Mouse (Mus musculus): Measurements from ENCODE around the gene Mmp15. TPM values are rescaled to one million over a fixed set of nuclear protein-coding genes. Genes with fewer than 3 reads are reported as not detected.

Gene Mmp15
- 10 to 100 TPM; 12.6 to 15.3 TPM for total RNA-seq (2021)
- long read RNA-seq, experiment 1, full-length matches to known transcripts = 10 of 27 reads
- long read RNA-seq, experiment 1, partial matches to known transcripts = 6 of 27 reads
- long read RNA-seq, experiment 1, other reads (novel, unspliced or antisense) = 11 of 27 reads
- long read RNA-seq, experiment 2, full-length matches to known transcripts = 14 of 30 reads
- long read RNA-seq, experiment 2, partial matches to known transcripts = 6 of 30 reads
- long read RNA-seq, experiment 2, other reads (novel, unspliced or antisense) = 10 of 30 reads

- peak; percentile 54 to 68 for DNase-seq (ENCODE audit: low spot score in 2 of 2)
Observed at GRCm38 (mm10) chr8:95352151-95352870, at the start of gene Mmp15. TSS of gene Mmp15 (plus strand) at chr8:95352268.

- peak in 1 of 2 experiments; percentile 21 for DNase-seq (ENCODE audit: low spot score in 2 of 2)
Observed at GRCm38 (mm10) chr8:95302410-95302809, 49.7 kb upstream of the Mmp15 start.

GRCm38 (mm10) chr8:95305526-95305925 is 46.5 kb upstream of the Mmp15 start:
- DNase-seq (ENCODE audit: low spot score in 2 of 2) = no peak

- DNase-seq (ENCODE audit: low spot score in 2 of 2) = no peak
Observed at GRCm38 (mm10) chr8:95306431-95306830, 45.6 kb upstream of the Mmp15 start, which contains the start of gene Cngb1. TSS of gene Cngb1 (minus strand) at chr8:95306585.

- DNase-seq (ENCODE audit: low spot score in 2 of 2) = no peak
Observed at GRCm38 (mm10) chr8:95310342-95310970, 41.6 kb upstream of the Mmp15 start, which contains the start of gene Tepp. TSS of gene Tepp (plus strand) at chr8:95310566.

GRCm38 (mm10) chr8:95312836-95313235 is 39.2 kb upstream of the Mmp15 start:
- no peak for DNase-seq (ENCODE audit: low spot score in 2 of 2)

- DNase-seq (ENCODE audit: low spot score in 2 of 2) = no peak
Observed at GRCm38 (mm10) chr8:95313857-95314256, 38.2 kb upstream of the Mmp15 start.

GRCm38 (mm10) chr8:95314707-95315106 is 37.4 kb upstream of the Mmp15 start:
- DNase-seq (ENCODE audit: low spot score in 2 of 2) = no peak

- DNase-seq (ENCODE audit: low spot score in 2 of 2) = no peak
Observed at GRCm38 (mm10) chr8:95315350-95315749, 36.7 kb upstream of the Mmp15 start.

GRCm38 (mm10) chr8:95320224-95321139 is 31.6 kb upstream of the Mmp15 start:
- peak in 1 of 2 experiments; percentile 30 for DNase-seq (ENCODE audit: low spot score in 2 of 2)

GRCm38 (mm10) chr8:95323201-95323600 is 28.9 kb upstream of the Mmp15 start:
- DNase-seq (ENCODE audit: low spot score in 2 of 2) = no peak

GRCm38 (mm10) chr8:95324646-95325045 is 27.4 kb upstream of the Mmp15 start:
- no peak for DNase-seq (ENCODE audit: low spot score in 2 of 2)

- DNase-seq (ENCODE audit: low spot score in 2 of 2) = no peak
Observed at GRCm38 (mm10) chr8:95326822-95327221, 25.2 kb upstream of the Mmp15 start.

GRCm38 (mm10) chr8:95327866-95328465 is 24.1 kb upstream of the Mmp15 start:
- no peak for DNase-seq (ENCODE audit: low spot score in 2 of 2)

GRCm38 (mm10) chr8:95330367-95330766 is 21.7 kb upstream of the Mmp15 start:
- DNase-seq (ENCODE audit: low spot score in 2 of 2) = no peak

- DNase-seq (ENCODE audit: low spot score in 2 of 2) = no peak
Observed at GRCm38 (mm10) chr8:95331156-95331719, 20.8 kb upstream of the Mmp15 start.

- peak; percentile 89 to 92 for DNase-seq (ENCODE audit: low spot score in 2 of 2)
Observed at GRCm38 (mm10) chr8:95331720-95332436, 20.2 kb upstream of the Mmp15 start, which contains the start of the genes Zfp319 and Usb1. TSS of gene Zfp319 (minus strand) at chr8:95331950. TSS of gene Usb1 (plus strand) at chr8:95332284.

GRCm38 (mm10) chr8:95332437-95333199 is 19.4 kb upstream of the Mmp15 start:
- DNase-seq (ENCODE audit: low spot score in 2 of 2) = no peak

- DNase-seq (ENCODE audit: low spot score in 2 of 2) = no peak
Observed at GRCm38 (mm10) chr8:95335706-95336105, 16.4 kb upstream of the Mmp15 start.

All from left cerebral cortex, adult 18-20 months (tissue).